Comparison of ENCODE assay signal across 19 mouse cellular contexts in genomic region chr2:127206916-127207315, GRCm38 (mm10). TPM values are rescaled to one million over a fixed set of nuclear protein-coding genes. Genes with fewer than 3 reads are reported as not detected.
A peak's percentile ranks its signal among the peaks of the same experiment; 100 is the strongest.
DNase-seq lines count a peak whose midpoint lies in the region; ATAC-seq and TF ChIP-seq lines count a peak whose summit lies in the region.
"Had no signal": no experiment of that assay in that cellular context is flagged by ENCODE, and none has a peak within 500 bp of the region (broad histone marks: within the 10 kb centered on the region; RNA-seq: fewer than 3 reads in every experiment).

No protein-coding gene starts in this region.

- no peak overlapping the region for H3K9ac ChIP-seq in liver, embryonic 11.5 days (ENCODE audit: low read depth, low read length)
- no peak overlapping the region for H3K9ac ChIP-seq in liver, postnatal 0 days (replicated peaks)
- H3K9ac ChIP-seq in liver, embryonic 13.5 days: no peak overlapping the region
- H3K9ac ChIP-seq in intestine, embryonic 16.5 days (ENCODE audit: low read depth, low read length): no peak overlapping the region
- H3K9ac ChIP-seq: forebrain, embryonic 13.5 days had no signal

- 81% methylated on average over 2 of the region's 2 CpGs for WGBS in liver, embryonic 11.5 days
- WGBS in liver, postnatal 0 days (ENCODE audit: insufficient replicate concordance): 84% methylated on average over 2 of the region's 2 CpGs
- 65% methylated on average over 2 of the region's 2 CpGs for WGBS in liver, embryonic 13.5 days (ENCODE audit: insufficient replicate concordance)
- 98% methylated on average over 2 of the region's 2 CpGs for WGBS in intestine, embryonic 16.5 days

- TF ChIP-seq CTCF in liver, postnatal 0 days (IDR thresholded peaks at IDR 0.05; ENCODE audit: low read depth): no peak
- TF ChIP-seq CTCF in G1E (IDR thresholded peaks at IDR 0.05; ENCODE audit: low read depth, low read length): no peak

- no peak for ATAC-seq in liver, embryonic 11.5 days (replicated peaks; ENCODE audit: low FRiP score)
- ATAC-seq in liver, postnatal 0 days: no peak
- ATAC-seq in G1E (ENCODE audit: extremely low read depth, insufficient number of reproducible peaks, low FRiP score, poor library complexity, severe bottlenecking): no peak
- no peak for ATAC-seq in liver, embryonic 13.5 days (ENCODE audit: low read depth)
- ATAC-seq in intestine, embryonic 16.5 days: no peak
- ATAC-seq: forebrain, embryonic 13.5 days had no signal

- H3K27me3 ChIP-seq in liver, embryonic 11.5 days (replicated peaks; ENCODE audit: control insufficient read depth, insufficient read depth, low read length): no peaks in the 10 kb centered on the region
- no peaks in the 10 kb centered on the region for H3K27me3 ChIP-seq in liver, postnatal 0 days (ENCODE audit: insufficient read depth, low read length)
- no peaks in the 10 kb centered on the region for H3K27me3 ChIP-seq in G1E (ENCODE audit: insufficient read depth, low read length)
- H3K27me3 ChIP-seq in liver, embryonic 13.5 days: no peaks in the 10 kb centered on the region
- no peaks in the 10 kb centered on the region for H3K27me3 ChIP-seq in intestine, embryonic 16.5 days (replicated peaks; ENCODE audit: control insufficient read depth, insufficient read depth, low read length)
- H3K27me3 ChIP-seq: forebrain, embryonic 13.5 days; neural tube, embryonic 13.5 days had no signal

- peak overlapping the region; percentile 84 for H3K4me2 ChIP-seq in liver, embryonic 11.5 days
- H3K4me2 ChIP-seq in liver, postnatal 0 days (ENCODE audit: low read depth, low read length): no peak overlapping the region
- peak overlapping the region; percentile 85 for H3K4me2 ChIP-seq in liver, embryonic 13.5 days
- H3K4me2 ChIP-seq in intestine, embryonic 16.5 days (ENCODE audit: low read depth, low read length): no peak overlapping the region

- H3K4me1 ChIP-seq in liver, embryonic 11.5 days (replicated peaks; ENCODE audit: control insufficient read depth, insufficient read depth, low read length): peaks cover 6% of the 10 kb centered on the region; the same call in 1 of the 2 replicates
- peaks cover 9% of the 10 kb centered on the region for H3K4me1 ChIP-seq in liver, postnatal 0 days (ENCODE audit: insufficient read depth)
- H3K4me1 ChIP-seq in G1E (ENCODE audit: insufficient read depth, low read depth, low read length): peaks cover 29% of the 10 kb centered on the region
- H3K4me1 ChIP-seq in liver, embryonic 13.5 days (replicated peaks): peaks cover 23% of the 10 kb centered on the region
- peaks cover 8% of the 10 kb centered on the region for H3K4me1 ChIP-seq in intestine, embryonic 16.5 days (ENCODE audit: control insufficient read depth, insufficient read depth, low read length)

- no peak overlapping the region for H3K27ac ChIP-seq in liver, embryonic 11.5 days (ENCODE audit: low read depth, low read length)
- H3K27ac ChIP-seq in liver, postnatal 0 days (ENCODE audit: low read depth): no peak overlapping the region
- no peak overlapping the region for H3K27ac ChIP-seq in liver, embryonic 13.5 days
- no peak overlapping the region for H3K27ac ChIP-seq in intestine, embryonic 16.5 days (ENCODE audit: low read length)
- H3K27ac ChIP-seq: forebrain, embryonic 13.5 days; hindbrain, embryonic 14.5 days had no signal

- TF ChIP-seq EP300 in liver, postnatal 0 days (IDR thresholded peaks at IDR 0.05; ENCODE audit: low read depth): no peak

- no peak for DNase-seq in liver, embryonic 11.5 days (ENCODE audit: low spot score)
- no peak for DNase-seq in liver, postnatal 0 days
- DNase-seq in G1E (ENCODE audit: low spot score) (no peak), MEL-GATA-1-ER (ENCODE audit: extremely low read depth, low read depth) (peak; percentile 26)
- no peak for DNase-seq in liver, embryonic 13.5 days
- DNase-seq in adrenal gland, postnatal 4 days (ENCODE audit: low spot score in 2 of 2): no peak
- DNase-seq: adrenal gland, postnatal 14 days; cerebellum, adult 2 months; cerebellum, postnatal 36 days; gastrocnemius, postnatal 10 days; heart, postnatal 10 days; kidney, adult 9 months; kidney, postnatal 4 days; layer of hippocampus, adult 9-11 months; thymus, postnatal 25 days had no signal

- no peaks in the 10 kb centered on the region for H3K9me3 ChIP-seq in liver, embryonic 11.5 days (ENCODE audit: control insufficient read depth, low read length)
- H3K9me3 ChIP-seq in liver, postnatal 0 days (ENCODE audit: low read length): no peaks in the 10 kb centered on the region
- H3K9me3 ChIP-seq in G1E (replicated peaks): no peaks in the 10 kb centered on the region
- H3K9me3 ChIP-seq in liver, embryonic 13.5 days (replicated peaks): no peaks in the 10 kb centered on the region
- no peaks in the 10 kb centered on the region for H3K9me3 ChIP-seq in intestine, embryonic 16.5 days (ENCODE audit: control insufficient read depth, low read length)
- H3K9me3 ChIP-seq: forebrain, embryonic 13.5 days; neural tube, embryonic 13.5 days had no signal

- peak overlapping the region; percentile 94 for H3K4me3 ChIP-seq in liver, embryonic 11.5 days (ENCODE audit: low read depth, low read length)
- H3K4me3 ChIP-seq in liver, postnatal 0 days (ENCODE audit: low read depth, low read length): no peak overlapping the region
- H3K4me3 ChIP-seq in G1E (ENCODE audit: low read depth, low read length): peak overlapping the region; percentile 21; the same call in 1 of the 2 replicates
- peak overlapping the region; percentile 1; the same call in 1 of the 2 replicates for H3K4me3 ChIP-seq in liver, embryonic 13.5 days (replicated peaks)
- H3K4me3 ChIP-seq in intestine, embryonic 16.5 days (ENCODE audit: low read length): no peak overlapping the region

- peaks cover 24% of the 10 kb centered on the region for H3K36me3 ChIP-seq in liver, embryonic 11.5 days (ENCODE audit: control insufficient read depth, insufficient read depth, low read length)
- H3K36me3 ChIP-seq in liver, postnatal 0 days (replicated peaks; ENCODE audit: insufficient read depth, low read length): peaks cover 24% of the 10 kb centered on the region
- H3K36me3 ChIP-seq in G1E (replicated peaks): peaks cover 52% of the 10 kb centered on the region
- peaks cover 18% of the 10 kb centered on the region for H3K36me3 ChIP-seq in liver, embryonic 13.5 days
- peaks cover 5% of the 10 kb centered on the region for H3K36me3 ChIP-seq in intestine, embryonic 16.5 days (ENCODE audit: control insufficient read depth, insufficient read depth, low read length)

RNA-seq across cellular contexts. Expression of gene 1810024B03Rik, which starts 1.2 kb away (rescaled TPM):
- polyA plus RNA-seq in liver, embryonic 11.5 days (2014; fragmentation: Nextera tagmentation; extraction: Ambion mirVana): 2.4 and 2.7 TPM in 2 replicates
- polyA plus RNA-seq in liver, postnatal 0 days (2015; fragmentation: Nextera tagmentation; extraction: Ambion mirVana): 1.1 and 1.2 TPM in 2 replicates
- 4.7 and 5.2 TPM in 2 replicates for total RNA-seq in G1E (2014; fragmentation: Nextera tagmentation)
- total RNA-seq in G1E (2017): 4.7 and 4.8 TPM in 2 replicates
- 0.08 and 0.14 TPM in 2 replicates for polyA plus RNA-seq in G1E (2012)
- 1.2 TPM in 2 replicates for polyA plus RNA-seq in liver, embryonic 13.5 days (2015; fragmentation: Nextera tagmentation; extraction: Ambion mirVana)
- 1 to 10 TPM; 1.9 to 3.2 TPM for total RNA-seq in adrenal gland, postnatal 4 days (2021)
- 1.4 TPM in 2 replicates for polyA plus RNA-seq in intestine, embryonic 16.5 days (2015; fragmentation: Nextera tagmentation; extraction: Ambion mirVana)

RNA-seq across cellular contexts. Expression of gene Snrnp200, which starts 1.3 kb away (rescaled TPM):
- 75.3 and 86.7 TPM in 2 replicates for polyA plus RNA-seq in liver, embryonic 11.5 days (2014; fragmentation: Nextera tagmentation; extraction: Ambion mirVana)
- polyA plus RNA-seq in liver, postnatal 0 days (2015; fragmentation: Nextera tagmentation; extraction: Ambion mirVana): 11.3 and 13.5 TPM in 2 replicates
- total RNA-seq in G1E (2014; fragmentation: Nextera tagmentation) (155 and 199 TPM in 2 replicates), G1E (2017) (216 and 224 TPM in 2 replicates)
- 25.0 and 32.5 TPM in 2 replicates for polyA plus RNA-seq in G1E (2012)
- polyA plus RNA-seq in liver, embryonic 13.5 days (2015; fragmentation: Nextera tagmentation; extraction: Ambion mirVana): 25.4 and 32.4 TPM in 2 replicates
- 10 to 100 TPM; 86.1 to 96.0 TPM for total RNA-seq in adrenal gland, postnatal 4 days (2021)
- 37.7 and 39.8 TPM in 2 replicates for polyA plus RNA-seq in intestine, embryonic 16.5 days (2015; fragmentation: Nextera tagmentation; extraction: Ambion mirVana)

RNA-seq across cellular contexts. Expression of gene Ciao1, which starts 40.7 kb away (rescaled TPM):
- polyA plus RNA-seq in liver, embryonic 11.5 days (2014; fragmentation: Nextera tagmentation; extraction: Ambion mirVana): 72.1 and 72.6 TPM in 2 replicates
- 31.0 and 31.9 TPM in 2 replicates for polyA plus RNA-seq in liver, postnatal 0 days (2015; fragmentation: Nextera tagmentation; extraction: Ambion mirVana)
- 40.9 and 49.2 TPM in 2 replicates for total RNA-seq in G1E (2014; fragmentation: Nextera tagmentation)
- 42.5 and 46.4 TPM in 2 replicates for total RNA-seq in G1E (2017)
- polyA plus RNA-seq in G1E (2012): 11.3 and 12.7 TPM in 2 replicates
- polyA plus RNA-seq in liver, embryonic 13.5 days (2015; fragmentation: Nextera tagmentation; extraction: Ambion mirVana): 44.6 and 49.5 TPM in 2 replicates
- total RNA-seq in adrenal gland, postnatal 4 days (2021): 10 to 100 TPM; 96.7 to 98.6 TPM
- 63.1 and 63.3 TPM in 2 replicates for polyA plus RNA-seq in intestine, embryonic 16.5 days (2015; fragmentation: Nextera tagmentation; extraction: Ambion mirVana)

RNA-seq across cellular contexts. Expression of gene Tmem127, which starts 40.8 kb away (rescaled TPM):
- polyA plus RNA-seq in liver, embryonic 11.5 days (2014; fragmentation: Nextera tagmentation; extraction: Ambion mirVana): 16.9 and 18.2 TPM in 2 replicates
- 10.0 and 11.4 TPM in 2 replicates for polyA plus RNA-seq in liver, postnatal 0 days (2015; fragmentation: Nextera tagmentation; extraction: Ambion mirVana)
- total RNA-seq in G1E (2014; fragmentation: Nextera tagmentation) (21.7 and 47.9 TPM in 2 replicates), G1E (2017) (29.9 and 30.8 TPM in 2 replicates)
- polyA plus RNA-seq in G1E (2012): 26.4 and 27.7 TPM in 2 replicates
- 12.2 and 13.4 TPM in 2 replicates for polyA plus RNA-seq in liver, embryonic 13.5 days (2015; fragmentation: Nextera tagmentation; extraction: Ambion mirVana)
- 10 to 100 TPM; 69.4 to 70.0 TPM for total RNA-seq in adrenal gland, postnatal 4 days (2021)
- 23.1 and 24.9 TPM in 2 replicates for polyA plus RNA-seq in intestine, embryonic 16.5 days (2015; fragmentation: Nextera tagmentation; extraction: Ambion mirVana)

Comparison
In these comparisons a context has a peak if more than half of its experiments do, and no peak if none do; other contexts are left out.
1. H3K4me2 ChIP-seq: peak in liver, embryonic 11.5 days (single experiment) and liver, embryonic 13.5 days (single experiment); none in liver, postnatal 0 days (single experiment) and intestine, embryonic 16.5 days (single experiment).
2. H3K4me3 ChIP-seq: peak in liver, embryonic 11.5 days (single experiment), G1E (single experiment) and liver, embryonic 13.5 days (single experiment); none in liver, postnatal 0 days (single experiment) and intestine, embryonic 16.5 days (single experiment).